Mouse (Mus musculus): ENCODE data around the gene Rap2c.

Gene Rap2c

GRCm38 (mm10) chrX:51017851-51018785 lies at the start of gene Rap2c:
TSS of gene Rap2c (minus strand) at chrX:51018018.
- DNase-seq: peak; percentile 45 to 49

GRCm38 (mm10) chrX:51066539-51067286 lies 48.9 kb upstream of the Rap2c start:
- DNase-seq: no peak

- peak; percentile 43 to 57 for DNase-seq
Measured at GRCm38 (mm10) chrX:51065773-51066172, 48.0 kb upstream of the Rap2c start.

- no peak for DNase-seq
Measured at GRCm38 (mm10) chrX:51065158-51065664, 47.4 kb upstream of the Rap2c start.

GRCm38 (mm10) chrX:51060220-51060619 lies 42.4 kb upstream of the Rap2c start:
- DNase-seq: no peak

GRCm38 (mm10) chrX:51058741-51059140 lies 40.9 kb upstream of the Rap2c start:
- no peak for DNase-seq

- DNase-seq: no peak
Measured at GRCm38 (mm10) chrX:51058317-51058716, 40.5 kb upstream of the Rap2c start.

- no peak for DNase-seq
Measured at GRCm38 (mm10) chrX:51051680-51052461, 34.1 kb upstream of the Rap2c start.

GRCm38 (mm10) chrX:51035678-51036209 lies 17.9 kb upstream of the Rap2c start:
- no peak for DNase-seq

- DNase-seq: peak; percentile 10 to 16
Measured at GRCm38 (mm10) chrX:51019884-51020283, 2.1 kb upstream of the Rap2c start.

GRCm38 (mm10) chrX:51018786-51019179 lies 965 bp upstream of the Rap2c start:
- DNase-seq: peak; percentile 57 to 65

- DNase-seq: peak in 1 of 2 experiments; percentile 5
Measured at GRCm38 (mm10) chrX:51016926-51017325, 892 bp downstream of the Rap2c start.

GRCm38 (mm10) chrX:51012280-51012679 lies 5.5 kb downstream of the Rap2c start:
- no peak for DNase-seq

GRCm38 (mm10) chrX:51010323-51010722 lies 7.5 kb downstream of the Rap2c start:
- no peak for DNase-seq

- DNase-seq: no peak
Measured at GRCm38 (mm10) chrX:51000791-51001190, 17.0 kb downstream of the Rap2c start.

GRCm38 (mm10) chrX:50995310-50995709 lies 22.5 kb downstream of the Rap2c start:
- no peak for DNase-seq

- no peak for DNase-seq
Measured at GRCm38 (mm10) chrX:50991324-50991723, 26.5 kb downstream of the Rap2c start.

GRCm38 (mm10) chrX:50989940-50990339 lies 27.9 kb downstream of the Rap2c start:
- no peak for DNase-seq

- no peak for DNase-seq
Measured at GRCm38 (mm10) chrX:50988581-50988980, 29.2 kb downstream of the Rap2c start.

GRCm38 (mm10) chrX:50978428-50978827 lies 39.4 kb downstream of the Rap2c start:
- DNase-seq: no peak

- no peak for DNase-seq
Measured at GRCm38 (mm10) chrX:50972145-50972544, 45.7 kb downstream of the Rap2c start.

- no peak for DNase-seq
Measured at GRCm38 (mm10) chrX:50969907-50970306, 47.9 kb downstream of the Rap2c start.

All from cerebellum, postnatal 36 days (tissue).